9 mouse cellular contexts compared by ENCODE assay signal in the genomic region with DNA sequence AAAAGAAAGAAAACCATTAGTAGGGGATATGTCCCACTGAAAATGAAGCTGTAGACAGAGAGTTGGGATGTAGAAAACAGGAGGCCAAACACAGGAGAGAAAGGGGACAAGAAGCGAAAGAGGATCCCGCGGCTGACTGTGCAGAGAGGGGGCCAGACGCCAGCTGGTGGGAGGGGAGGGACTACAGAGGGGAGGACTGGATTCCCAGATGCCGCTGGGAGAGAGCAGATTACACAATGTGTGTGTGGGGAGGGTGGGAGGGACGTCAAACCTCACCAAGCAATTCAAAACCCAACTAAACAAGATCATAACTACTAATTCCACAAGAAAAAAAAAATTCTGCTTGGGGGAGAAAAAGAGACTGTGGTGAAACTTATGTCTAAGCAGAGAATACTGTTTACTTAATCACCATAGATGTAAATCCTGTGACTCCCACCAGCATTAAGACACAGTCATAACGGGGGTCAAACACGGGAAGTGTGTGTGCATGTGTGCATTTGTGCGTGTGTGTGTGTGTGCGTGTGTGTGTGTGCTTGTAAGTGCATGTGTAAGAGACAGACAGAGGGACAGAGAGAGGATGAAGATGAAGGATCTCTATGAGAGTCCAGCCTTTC. TPM values are rescaled to one million over a fixed set of nuclear protein-coding genes. Genes with fewer than 3 reads are reported as not detected.
A peak's percentile ranks its signal among the peaks of the same experiment; 100 is the strongest.
DNase-seq lines count a peak whose midpoint lies in the region; ATAC-seq and TF ChIP-seq lines count a peak whose summit lies in the region.
"Had no signal": no experiment of that assay in that cellular context is flagged by ENCODE, and none has a peak within 500 bp of the region (broad histone marks: within the 10 kb centered on the region; RNA-seq: fewer than 3 reads in every experiment).

No protein-coding gene starts in this region.

- ATAC-seq in embryonic facial prominence, embryonic 14.5 days (ENCODE audit: low read depth): peak; percentile 94
- peak; percentile 44; the same call in 1 of the 2 replicates for ATAC-seq in megakaryocyte, adult 5-6 weeks (ENCODE audit: poor library complexity, severe bottlenecking)

- no peak overlapping the region for H3K4me2 ChIP-seq in embryonic facial prominence, embryonic 14.5 days (ENCODE audit: low read depth, low read length)

- no peak for TF ChIP-seq CTCF in left cerebral cortex, adult 2 months (IDR thresholded peaks at IDR 0.05)

- H3K27ac ChIP-seq in left cerebral cortex, adult 2 months: peak overlapping the region; percentile 21; the same call in 1 of the 2 replicates
- peak overlapping the region; percentile 78 for H3K27ac ChIP-seq in embryonic facial prominence, embryonic 14.5 days (replicated peaks; ENCODE audit: low read depth, low read length)

- H3K27me3 ChIP-seq in embryonic facial prominence, embryonic 14.5 days (replicated peaks; ENCODE audit: control insufficient read depth, insufficient read depth, low read length): no peaks in the 10 kb centered on the region

- H3K9ac ChIP-seq in embryonic facial prominence, embryonic 14.5 days (ENCODE audit: low read depth, low read length): no peak overlapping the region

- 18% methylated on average over 10 of the region's 10 CpGs for WGBS in embryonic facial prominence, embryonic 14.5 days

- DNase-seq in left cerebral cortex, adult 2 months (ENCODE audit: extremely low spot score in 1 of 2, low spot score in 2 of 2): peak in 1 of 2 experiments; percentile 16
- no peak for DNase-seq in left cerebral cortex, adult 8-10 months (ENCODE audit: low spot score in 2 of 2)
- DNase-seq in embryonic facial prominence, embryonic 14.5 days (ENCODE audit: low spot score): peak; percentile 91
- peak; percentile 77 to 82 for DNase-seq in heart, postnatal 14 days
- DNase-seq in layer of hippocampus, adult 9-11 months: peak; percentile 81
- DNase-seq in testis, postnatal 14 days (ENCODE audit: low spot score): peak; percentile 58
- DNase-seq in thymus, postnatal 25 days: no peak

- H3K4me3 ChIP-seq in left cerebral cortex, adult 2 months: no peak overlapping the region
- no peak overlapping the region for H3K4me3 ChIP-seq in embryonic facial prominence, embryonic 14.5 days (ENCODE audit: low read depth, low read length)

- intact Hi-C loops in left cerebral cortex, adult 2 months (cut with DNase I): no loop called here
- intact Hi-C loops in heart, postnatal 14 days (cut with DNase I): loop anchor here (10.0 kb wide), 1 partner anchor 51 kb away; no protein-coding TSS in a partner anchor

- H3K36me3 ChIP-seq in embryonic facial prominence, embryonic 14.5 days (ENCODE audit: control insufficient read depth, insufficient read depth, low read length): no peaks in the 10 kb centered on the region
- H3K36me3 ChIP-seq: G1E had no signal

- H3K9me3 ChIP-seq in embryonic facial prominence, embryonic 14.5 days (ENCODE audit: control insufficient read depth, low read length): no peaks in the 10 kb centered on the region
- H3K9me3 ChIP-seq: G1E had no signal

- peaks cover 14% of the 10 kb centered on the region; the same call in 1 of the 2 replicates for H3K4me1 ChIP-seq in embryonic facial prominence, embryonic 14.5 days (ENCODE audit: control insufficient read depth, insufficient read depth, low read length)

RNA-seq across cellular contexts. Expression of a gene that starts 26.8 kb away (rescaled TPM):
- total RNA-seq in left cerebral cortex, adult 2 months (2021): 10 to 100 TPM; 47.0 TPM
- 10 to 100 TPM; 51.5 to 58.0 (median 54.4) TPM for total RNA-seq in left cerebral cortex, adult 8-10 months (2022)
- polyA plus RNA-seq in embryonic facial prominence, embryonic 14.5 days (2014; fragmentation: Nextera tagmentation; extraction: Ambion mirVana): 45.6 and 48.1 TPM in 2 replicates
- 10 to 100 TPM; 47.6 to 48.3 TPM for total RNA-seq in heart, postnatal 14 days (2021)
- 33.6 and 37.0 TPM in 2 replicates for total RNA-seq in megakaryocyte, adult 5-6 weeks (2015)
- total RNA-seq in megakaryocyte, adult 5-6 weeks (2017): 23.2 and 24.1 TPM in 2 replicates
- polyA plus RNA-seq: G1E had no signal

RNA-seq across cellular contexts. Expression of a gene that starts 46.3 kb away (rescaled TPM):
- total RNA-seq in left cerebral cortex, adult 2 months (2021): 10 to 100 TPM; 40.4 to 50.7 TPM
- total RNA-seq in left cerebral cortex, adult 8-10 months (2022): 10 to 100 TPM; 33.7 to 40.5 (median 36.4) TPM
- 27.6 and 30.2 TPM in 2 replicates for polyA plus RNA-seq in embryonic facial prominence, embryonic 14.5 days (2014; fragmentation: Nextera tagmentation; extraction: Ambion mirVana)
- total RNA-seq in heart, postnatal 14 days (2021): 10 to 100 TPM; 69.9 to 78.1 TPM
- total RNA-seq in megakaryocyte, adult 5-6 weeks (2015): 91.2 and 103 TPM in 2 replicates
- 21.2 and 38.7 TPM in 2 replicates for total RNA-seq in megakaryocyte, adult 5-6 weeks (2017)

Comparison
In these comparisons a context has a peak if more than half of its experiments do, and no peak if none do; other contexts are left out.
1. DNase-seq: peak in embryonic facial prominence, embryonic 14.5 days (single experiment), heart, postnatal 14 days (2 of 2), layer of hippocampus, adult 9-11 months (single experiment) and testis, postnatal 14 days (single experiment); none in left cerebral cortex, adult 8-10 months (0 of 2) and thymus, postnatal 25 days (single experiment).